Mouse (Mus musculus) lung, postnatal 4 days (tissue): ENCODE data around the gene Hs2st1.
"Not testable (repeated sequence)": the region's sequence is repeated elsewhere in the genome, so short reads cannot be mapped to it uniquely, and the experiment has no call there.

Experiments
- DNase-seq, 2 experiments: peaks; one replicate each; pipeline ENCODE4 v3.0.0; 2021

Gene Hs2st1

GRCm38 (mm10) chr3:144570047-144570815 is at the start of gene Hs2st1, which contains the start of gene Selenof:
Gene Hs2st1 (minus strand): TSS chr3:144570181.
Gene Selenof (plus strand): TSS chr3:144570304.
- DNase-seq = peak; percentile 97 to 99

- peak in 1 of 2 experiments; percentile 34 for DNase-seq
Observed at GRCm38 (mm10) chr3:144617633-144618180, 47.7 kb upstream of the Hs2st1 start.

GRCm38 (mm10) chr3:144616654-144617425 is 46.9 kb upstream of the Hs2st1 start:
- peak; percentile 85 to 86 for DNase-seq

GRCm38 (mm10) chr3:144615459-144615858 is 45.5 kb upstream of the Hs2st1 start:
- peak; percentile 26 to 42 for DNase-seq

GRCm38 (mm10) chr3:144614698-144615097 is 44.7 kb upstream of the Hs2st1 start:
- no peak for DNase-seq

- no peak for DNase-seq
Observed at GRCm38 (mm10) chr3:144614277-144614676, 44.3 kb upstream of the Hs2st1 start.

GRCm38 (mm10) chr3:144612382-144612781 is 42.4 kb upstream of the Hs2st1 start:
- DNase-seq = no peak

- DNase-seq = peak; percentile 50 to 80
Observed at GRCm38 (mm10) chr3:144611626-144612271, 41.8 kb upstream of the Hs2st1 start.

- no peak for DNase-seq
Observed at GRCm38 (mm10) chr3:144610759-144611158, 40.8 kb upstream of the Hs2st1 start.

GRCm38 (mm10) chr3:144608090-144608489 is 38.1 kb upstream of the Hs2st1 start:
- DNase-seq = no peak

- no peak for DNase-seq
Observed at GRCm38 (mm10) chr3:144606449-144606848, 36.5 kb upstream of the Hs2st1 start.

- not testable (repeated sequence) for DNase-seq
Observed at GRCm38 (mm10) chr3:144605811-144606210, 35.8 kb upstream of the Hs2st1 start.

- no peak for DNase-seq
Observed at GRCm38 (mm10) chr3:144604205-144604604, 34.2 kb upstream of the Hs2st1 start.

- DNase-seq = no peak
Observed at GRCm38 (mm10) chr3:144603558-144603957, 33.6 kb upstream of the Hs2st1 start.

GRCm38 (mm10) chr3:144602819-144603218 is 32.8 kb upstream of the Hs2st1 start:
- DNase-seq = no peak

- DNase-seq = no peak
Observed at GRCm38 (mm10) chr3:144602413-144602812, 32.4 kb upstream of the Hs2st1 start.

GRCm38 (mm10) chr3:144597790-144598467 is 27.9 kb upstream of the Hs2st1 start:
- DNase-seq = no peak

- DNase-seq = no peak
Observed at GRCm38 (mm10) chr3:144597121-144597520, 27.1 kb upstream of the Hs2st1 start.

- no peak for DNase-seq
Observed at GRCm38 (mm10) chr3:144592992-144593785, 23.2 kb upstream of the Hs2st1 start.

- no peak for DNase-seq
Observed at GRCm38 (mm10) chr3:144589189-144589890, 19.4 kb upstream of the Hs2st1 start.

GRCm38 (mm10) chr3:144586731-144587130 is 16.8 kb upstream of the Hs2st1 start:
- peak in 1 of 2 experiments; percentile 29 for DNase-seq
